Comparison of ENCODE assay signal across 8 mouse cellular contexts in the genomic region with DNA sequence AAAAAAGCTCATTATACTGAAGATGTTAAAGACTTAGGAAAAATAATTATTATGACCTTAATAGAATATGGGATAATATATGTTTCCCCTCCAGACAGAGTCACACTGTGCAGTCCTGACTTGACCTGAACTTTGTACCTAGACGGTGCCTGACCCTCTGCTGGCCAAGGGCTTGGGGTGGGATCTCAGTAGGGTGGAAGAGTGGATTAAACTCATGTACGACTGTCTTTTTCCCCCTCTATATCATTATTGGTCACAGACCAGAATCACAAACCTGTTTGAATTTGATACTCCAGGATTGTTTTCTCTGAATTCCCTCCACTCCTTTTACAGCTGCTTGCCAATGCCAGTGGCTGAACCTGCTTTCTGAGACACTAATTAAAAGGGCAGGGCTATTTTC. TPM values are rescaled to one million over a fixed set of nuclear protein-coding genes. Genes with fewer than 3 reads are reported as not detected.
DNase-seq lines count a peak whose midpoint lies in the region; ATAC-seq and TF ChIP-seq lines count a peak whose summit lies in the region.
"Not testable (repeated sequence)": the region's sequence is repeated elsewhere in the genome, so short reads cannot be mapped to it uniquely, and the experiment has no call there.
"Had no signal": no experiment of that assay in that cellular context is flagged by ENCODE, and none has a peak within 500 bp of the region (broad histone marks: within the 10 kb centered on the region; RNA-seq: fewer than 3 reads in every experiment).

No protein-coding gene starts in this region.

- H3K4me1 ChIP-seq in ES-Bruce4 (ENCODE audit: control insufficient read depth, insufficient read depth, low read length); embryonic facial prominence, embryonic 15.5 days; heart, embryonic 12.5 days (replicated peaks); kidney, embryonic 14.5 days (ENCODE audit: control insufficient read depth, insufficient read depth, low read length); liver, embryonic 11.5 days (replicated peaks; ENCODE audit: control insufficient read depth, insufficient read depth, low read length); lung, embryonic 16.5 days (replicated peaks; ENCODE audit: control insufficient read depth, insufficient read depth, low read length); neural tube, embryonic 11.5 days (ENCODE audit: control insufficient read depth, insufficient read depth, low read length): not testable (repeated sequence)

- not testable (repeated sequence) for H3K4me2 ChIP-seq in embryonic facial prominence, embryonic 15.5 days (replicated peaks)
- peak overlapping the region; percentile 40 for H3K4me2 ChIP-seq in heart, embryonic 12.5 days
- 0 out of 2 replicates have a peak overlapping the region, but pooled peaks have one; percentile 8 for H3K4me2 ChIP-seq in kidney, embryonic 14.5 days (replicated peaks; ENCODE audit: low read depth, low read length)
- peak overlapping the region; percentile 47 for H3K4me2 ChIP-seq in liver, embryonic 11.5 days
- peak overlapping the region; percentile 29 for H3K4me2 ChIP-seq in lung, embryonic 16.5 days (ENCODE audit: low read depth, low read length)
- peak overlapping the region; percentile 8; the same call in 1 of the 2 replicates for H3K4me2 ChIP-seq in neural tube, embryonic 11.5 days (ENCODE audit: low read depth)

- H3K9ac ChIP-seq in ES-Bruce4 (ENCODE audit: low read depth, poor library complexity, severe bottlenecking); embryonic facial prominence, embryonic 15.5 days; heart, embryonic 12.5 days; neural tube, embryonic 11.5 days (ENCODE audit: low read length): not testable (repeated sequence)
- peak overlapping the region; percentile 28; the same call in 1 of the 2 replicates for H3K9ac ChIP-seq in kidney, embryonic 14.5 days (ENCODE audit: low read depth, low read length)
- peak overlapping the region; percentile 50; the same call in 1 of the 2 replicates for H3K9ac ChIP-seq in liver, embryonic 11.5 days (ENCODE audit: low read depth, low read length)
- peak overlapping the region; percentile 39; the same call in 1 of the 2 replicates for H3K9ac ChIP-seq in lung, embryonic 16.5 days (ENCODE audit: low read length)

- DNase-seq in liver, embryonic 11.5 days (ENCODE audit: low spot score): peak; percentile 51
- DNase-seq in neural tube, embryonic 11.5 days (ENCODE audit: low spot score): not testable (repeated sequence)

- H3K9me3 ChIP-seq in ES-Bruce4 (replicated peaks; ENCODE audit: control insufficient read depth, insufficient read depth, low read length, poor library complexity, severe bottlenecking); embryonic facial prominence, embryonic 15.5 days (replicated peaks); heart, embryonic 12.5 days (replicated peaks); kidney, embryonic 14.5 days (ENCODE audit: control insufficient read depth, low read length); liver, embryonic 11.5 days (ENCODE audit: control insufficient read depth, low read length); lung, embryonic 16.5 days (ENCODE audit: control insufficient read depth, low read length); neural tube, embryonic 11.5 days (ENCODE audit: control insufficient read depth, low read length): not testable (repeated sequence)

- H3K4me3 ChIP-seq in ES-Bruce4 (ENCODE audit: low read depth, low read length); embryonic facial prominence, embryonic 15.5 days (replicated peaks); heart, embryonic 12.5 days; kidney, embryonic 14.5 days (ENCODE audit: low read length); lung, embryonic 16.5 days (ENCODE audit: low read length); neural tube, embryonic 11.5 days (ENCODE audit: low read depth, low read length): not testable (repeated sequence)
- 0 out of 2 replicates have a peak overlapping the region, but pooled peaks have one; percentile 10 for H3K4me3 ChIP-seq in liver, embryonic 11.5 days (ENCODE audit: low read depth, low read length)

- not testable (repeated sequence) for ATAC-seq in embryonic facial prominence, embryonic 15.5 days (ENCODE audit: insufficient number of reproducible peaks, low FRiP score, low TSS enrichment, low read depth); heart, embryonic 12.5 days (ENCODE audit: insufficient number of reproducible peaks, low FRiP score); kidney, embryonic 14.5 days (ENCODE audit: low FRiP score, low TSS enrichment); liver, embryonic 11.5 days (replicated peaks; ENCODE audit: low FRiP score); lung, embryonic 16.5 days (ENCODE audit: low read depth); neural tube, embryonic 11.5 days (ENCODE audit: insufficient read depth, low FRiP score, low TSS enrichment)

- H3K27me3 ChIP-seq in ES-Bruce4 (ENCODE audit: control insufficient read depth, insufficient read depth, low read length, poor library complexity, severe bottlenecking); embryonic facial prominence, embryonic 15.5 days; heart, embryonic 12.5 days (replicated peaks); kidney, embryonic 14.5 days (ENCODE audit: control insufficient read depth, insufficient read depth, low read length); liver, embryonic 11.5 days (replicated peaks; ENCODE audit: control insufficient read depth, insufficient read depth, low read length); lung, embryonic 16.5 days (ENCODE audit: control insufficient read depth, insufficient read depth, low read depth, low read length); neural tube, embryonic 11.5 days (ENCODE audit: control insufficient read depth, insufficient read depth, low read length): not testable (repeated sequence)

- peak overlapping the region; percentile 86 for H3K27ac ChIP-seq in ES-Bruce4 (ENCODE audit: insufficient read depth, low read length)
- H3K27ac ChIP-seq in embryonic facial prominence, embryonic 15.5 days (replicated peaks): 0 out of 2 replicates have a peak overlapping the region, but pooled peaks have one; percentile 51
- peak overlapping the region; percentile 38; the same call in 1 of the 2 replicates for H3K27ac ChIP-seq in heart, embryonic 12.5 days (ENCODE audit: poor library complexity, severe bottlenecking)
- H3K27ac ChIP-seq in kidney, embryonic 14.5 days (ENCODE audit: low read depth, low read length): not testable (repeated sequence)
- peak overlapping the region; percentile 64 for H3K27ac ChIP-seq in liver, embryonic 11.5 days (ENCODE audit: low read depth, low read length)
- H3K27ac ChIP-seq in lung, embryonic 16.5 days (ENCODE audit: low read length): peak overlapping the region; percentile 52; the same call in 1 of the 2 replicates
- 0 out of 2 replicates have a peak overlapping the region, but pooled peaks have one; percentile 8 for H3K27ac ChIP-seq in neural tube, embryonic 11.5 days (ENCODE audit: low read depth, low read length)

- H3K36me3 ChIP-seq in ES-Bruce4 (ENCODE audit: control insufficient read depth, insufficient read depth, low read length, poor library complexity, severe bottlenecking); embryonic facial prominence, embryonic 15.5 days; heart, embryonic 12.5 days; kidney, embryonic 14.5 days (ENCODE audit: control insufficient read depth, insufficient read depth, low read length); liver, embryonic 11.5 days (ENCODE audit: control insufficient read depth, insufficient read depth, low read length); lung, embryonic 16.5 days (ENCODE audit: control insufficient read depth, insufficient read depth, low read length); neural tube, embryonic 11.5 days (ENCODE audit: control insufficient read depth, insufficient read depth, low read length): not testable (repeated sequence)

- TF ChIP-seq POLR2A in ES-Bruce4 (IDR thresholded peaks at IDR 0.05; ENCODE audit: insufficient read depth, low read length): not testable (repeated sequence)

- 14% methylated on average over 2 of the region's 2 CpGs for WGBS in embryonic facial prominence, embryonic 15.5 days
- 38% methylated on average over 2 of the region's 2 CpGs for WGBS in heart, embryonic 12.5 days
- WGBS in kidney, embryonic 14.5 days: 22% methylated on average over 2 of the region's 2 CpGs
- WGBS in liver, embryonic 11.5 days: 27% methylated on average over 2 of the region's 2 CpGs
- 17% methylated on average over 2 of the region's 2 CpGs for WGBS in lung, embryonic 16.5 days
- 32% methylated on average over 2 of the region's 2 CpGs for WGBS in neural tube, embryonic 11.5 days

- TF ChIP-seq CTCF in ES-Bruce4 (IDR thresholded peaks at IDR 0.05; ENCODE audit: low read depth, low read length): not testable (repeated sequence)

- not testable (repeated sequence) for TF ChIP-seq EP300 in ES-Bruce4 (IDR thresholded peaks at IDR 0.05; ENCODE audit: insufficient read depth, low read depth, low read length)

RNA-seq across cellular contexts. Expression of gene Hist1h3e, which starts 1.5 kb away (rescaled TPM):
- polyA plus RNA-seq in ES-Bruce4 (2011; ENCODE audit: insufficient read depth, insufficient read length, low read depth, missing spikeins): 14.3 and 15.4 TPM in 2 replicates
- 3.7 and 4.4 TPM in 2 replicates for polyA plus RNA-seq in embryonic facial prominence, embryonic 15.5 days (2015; fragmentation: Nextera tagmentation; extraction: Ambion mirVana)
- polyA plus RNA-seq in heart, embryonic 12.5 days (2016; fragmentation: Nextera tagmentation; extraction: Ambion mirVana): 1.7 and 2.1 TPM in 2 replicates
- polyA plus RNA-seq in kidney, embryonic 14.5 days (2014; fragmentation: Nextera tagmentation; extraction: Ambion mirVana): 11.4 and 15.4 TPM in 2 replicates
- 3.5 and 5.6 TPM in 2 replicates for polyA plus RNA-seq in liver, embryonic 11.5 days (2014; fragmentation: Nextera tagmentation; extraction: Ambion mirVana)
- 4.9 and 7.8 TPM in 2 replicates for polyA plus RNA-seq in lung, embryonic 16.5 days (2015; fragmentation: Nextera tagmentation; extraction: Ambion mirVana)
- 6.4 and 6.9 TPM in 2 replicates for polyA plus RNA-seq in neural tube, embryonic 11.5 days (2014; fragmentation: Nextera tagmentation; extraction: Ambion mirVana)

RNA-seq across cellular contexts. Expression of gene Hist1h1d, which starts 7.6 kb away (rescaled TPM):
- polyA plus RNA-seq in ES-Bruce4 (2011; ENCODE audit: insufficient read depth, insufficient read length, low read depth, missing spikeins): 1.6 and 2.0 TPM in 2 replicates
- 0.44 and 0.55 TPM in 2 replicates for polyA plus RNA-seq in embryonic facial prominence, embryonic 15.5 days (2015; fragmentation: Nextera tagmentation; extraction: Ambion mirVana)
- 0.21 and 0.26 TPM in 2 replicates for polyA plus RNA-seq in heart, embryonic 12.5 days (2016; fragmentation: Nextera tagmentation; extraction: Ambion mirVana)
- polyA plus RNA-seq in kidney, embryonic 14.5 days (2014; fragmentation: Nextera tagmentation; extraction: Ambion mirVana): 0.70 and 1.2 TPM in 2 replicates
- 0.68 and 0.82 TPM in 2 replicates for polyA plus RNA-seq in liver, embryonic 11.5 days (2014; fragmentation: Nextera tagmentation; extraction: Ambion mirVana)
- 0.58 and 0.79 TPM in 2 replicates for polyA plus RNA-seq in lung, embryonic 16.5 days (2015; fragmentation: Nextera tagmentation; extraction: Ambion mirVana)
- 0.58 TPM in 2 replicates for polyA plus RNA-seq in neural tube, embryonic 11.5 days (2014; fragmentation: Nextera tagmentation; extraction: Ambion mirVana)

RNA-seq across cellular contexts. Expression of gene Hist1h4f, which starts 9.3 kb away (rescaled TPM):
- 24.1 and 31.1 TPM in 2 replicates for polyA plus RNA-seq in ES-Bruce4 (2011; ENCODE audit: insufficient read depth, insufficient read length, low read depth, missing spikeins)
- polyA plus RNA-seq in embryonic facial prominence, embryonic 15.5 days (2015; fragmentation: Nextera tagmentation; extraction: Ambion mirVana): 1.1 and 1.7 TPM in 2 replicates
- polyA plus RNA-seq in heart, embryonic 12.5 days (2016; fragmentation: Nextera tagmentation; extraction: Ambion mirVana): 0.95 TPM in 1 of 2 replicates, not detected in the other
- polyA plus RNA-seq in kidney, embryonic 14.5 days (2014; fragmentation: Nextera tagmentation; extraction: Ambion mirVana): 1.1 and 2.9 TPM in 2 replicates
- 0.66 and 1.4 TPM in 2 replicates for polyA plus RNA-seq in liver, embryonic 11.5 days (2014; fragmentation: Nextera tagmentation; extraction: Ambion mirVana)
- polyA plus RNA-seq in lung, embryonic 16.5 days (2015; fragmentation: Nextera tagmentation; extraction: Ambion mirVana): 0.78 and 2.4 TPM in 2 replicates
- polyA plus RNA-seq in neural tube, embryonic 11.5 days (2014; fragmentation: Nextera tagmentation; extraction: Ambion mirVana): 0.94 and 1.5 TPM in 2 replicates
- polyA plus RNA-seq: liver, adult 2 months had no signal

RNA-seq across cellular contexts. Expression of gene Hist1h2ae, which starts 10.3 kb away (rescaled TPM):
- polyA plus RNA-seq in ES-Bruce4 (2011; ENCODE audit: insufficient read depth, insufficient read length, low read depth, missing spikeins): 5.0 and 8.2 TPM in 2 replicates
- 53.3 and 77.8 TPM in 2 replicates for polyA plus RNA-seq in embryonic facial prominence, embryonic 15.5 days (2015; fragmentation: Nextera tagmentation; extraction: Ambion mirVana)
- 40.3 and 45.8 TPM in 2 replicates for polyA plus RNA-seq in heart, embryonic 12.5 days (2016; fragmentation: Nextera tagmentation; extraction: Ambion mirVana)
- polyA plus RNA-seq in kidney, embryonic 14.5 days (2014; fragmentation: Nextera tagmentation; extraction: Ambion mirVana): 114 and 155 TPM in 2 replicates
- polyA plus RNA-seq in liver, embryonic 11.5 days (2014; fragmentation: Nextera tagmentation; extraction: Ambion mirVana): 61.3 and 62.9 TPM in 2 replicates
- polyA plus RNA-seq in lung, embryonic 16.5 days (2015; fragmentation: Nextera tagmentation; extraction: Ambion mirVana): 71.9 and 83.6 TPM in 2 replicates
- polyA plus RNA-seq in neural tube, embryonic 11.5 days (2014; fragmentation: Nextera tagmentation; extraction: Ambion mirVana): 61.5 and 64.3 TPM in 2 replicates

RNA-seq across cellular contexts. Expression of gene Hist1h2bg, which starts 10.5 kb away (rescaled TPM):
- 13.4 and 16.7 TPM in 2 replicates for polyA plus RNA-seq in ES-Bruce4 (2011; ENCODE audit: insufficient read depth, insufficient read length, low read depth, missing spikeins)
- 6.5 and 8.3 TPM in 2 replicates for polyA plus RNA-seq in embryonic facial prominence, embryonic 15.5 days (2015; fragmentation: Nextera tagmentation; extraction: Ambion mirVana)
- 4.5 and 4.8 TPM in 2 replicates for polyA plus RNA-seq in heart, embryonic 12.5 days (2016; fragmentation: Nextera tagmentation; extraction: Ambion mirVana)
- polyA plus RNA-seq in kidney, embryonic 14.5 days (2014; fragmentation: Nextera tagmentation; extraction: Ambion mirVana): 7.9 and 12.9 TPM in 2 replicates
- 5.7 and 6.3 TPM in 2 replicates for polyA plus RNA-seq in liver, embryonic 11.5 days (2014; fragmentation: Nextera tagmentation; extraction: Ambion mirVana)
- polyA plus RNA-seq in lung, embryonic 16.5 days (2015; fragmentation: Nextera tagmentation; extraction: Ambion mirVana): 13.6 and 15.8 TPM in 2 replicates
- 6.9 and 10.2 TPM in 2 replicates for polyA plus RNA-seq in neural tube, embryonic 11.5 days (2014; fragmentation: Nextera tagmentation; extraction: Ambion mirVana)
